Mouse (Mus musculus) liver (tissue): Measurements from ENCODE around the gene Mpped2.

Experiments
- DNase-seq: peaks from one replicate; pipeline ENCODE4 v3.0.0-alpha.2; 2020; ENCODE audit warnings: mixed read lengths

Mpped2 gene

GRCm38 (mm10) chr2:106821883-106822282, 128.8 kb downstream of the Mpped2 start:
- DNase-seq, result no peak

- DNase-seq, result no peak
Measured at GRCm38 (mm10) chr2:106822540-106822939, 129.5 kb downstream of the Mpped2 start.

- DNase-seq, result no peak
Measured at GRCm38 (mm10) chr2:106825461-106825860, 132.4 kb downstream of the Mpped2 start.

- DNase-seq, result no peak
Measured at GRCm38 (mm10) chr2:106826023-106826422, 133.0 kb downstream of the Mpped2 start.

GRCm38 (mm10) chr2:106826806-106827205, 133.7 kb downstream of the Mpped2 start:
- no peak for DNase-seq

GRCm38 (mm10) chr2:106828573-106829310, 135.7 kb downstream of the Mpped2 start:
- no peak for DNase-seq

- no peak for DNase-seq
Measured at GRCm38 (mm10) chr2:106829420-106829819, 136.4 kb downstream of the Mpped2 start.

- DNase-seq, result no peak
Measured at GRCm38 (mm10) chr2:106832577-106832976, 139.5 kb downstream of the Mpped2 start.

GRCm38 (mm10) chr2:106833212-106833611, 140.1 kb downstream of the Mpped2 start:
- no peak for DNase-seq

GRCm38 (mm10) chr2:106835321-106835720, 142.3 kb downstream of the Mpped2 start:
- DNase-seq, result no peak

GRCm38 (mm10) chr2:106837241-106837640, 144.2 kb downstream of the Mpped2 start:
- DNase-seq, result no peak

GRCm38 (mm10) chr2:106844147-106844546, 151.1 kb downstream of the Mpped2 start:
- DNase-seq, result no peak

- DNase-seq, result no peak
Measured at GRCm38 (mm10) chr2:106844766-106845678, 152.0 kb downstream of the Mpped2 start.

GRCm38 (mm10) chr2:106846511-106846910, 153.4 kb downstream of the Mpped2 start:
- no peak for DNase-seq

GRCm38 (mm10) chr2:106849389-106849788, 156.3 kb downstream of the Mpped2 start:
- DNase-seq, result no peak

GRCm38 (mm10) chr2:106851515-106851914, 158.4 kb downstream of the Mpped2 start:
- DNase-seq, result no peak

GRCm38 (mm10) chr2:106854213-106854612, 161.1 kb downstream of the Mpped2 start:
- DNase-seq, result no peak

- no peak for DNase-seq
Measured at GRCm38 (mm10) chr2:106854758-106855157, 161.7 kb downstream of the Mpped2 start.

GRCm38 (mm10) chr2:106855184-106855583, 162.1 kb downstream of the Mpped2 start:
- DNase-seq, result no peak

- peak; percentile 33 for DNase-seq
Measured at GRCm38 (mm10) chr2:106855623-106856350, 162.7 kb downstream of the Mpped2 start.

- DNase-seq, result no peak
Measured at GRCm38 (mm10) chr2:106856361-106856961, 163.4 kb downstream of the Mpped2 start.

GRCm38 (mm10) chr2:106857258-106857657, 164.2 kb downstream of the Mpped2 start:
- no peak for DNase-seq

- no peak for DNase-seq
Measured at GRCm38 (mm10) chr2:106857711-106858110, 164.6 kb downstream of the Mpped2 start.
